Mouse (Mus musculus) midbrain, embryonic 15.5 days (tissue): ENCODE measurements around the gene Gm45711. TPM values are rescaled to one million over a fixed set of nuclear protein-coding genes. Genes with fewer than 3 reads are reported as not detected.

ENCODE experiments used
- ATAC-seq: fragments of 200-750 bp; cut with Nextera tagmentation; replicated peaks from 2 replicates; pipeline ENCODE4 v1.8.0; 2017; ENCODE audit warnings: moderate TSS enrichment
- H3K27ac ChIP-seq: fragments of 300-500 bp; sonication (generic); 2 replicates; pipeline ENCODE4 v1.5.1; 2015; ENCODE audit warnings: mild to moderate bottlenecking, inconsistent platforms
- H3K27me3 ChIP-seq: fragments of 300-500 bp; sonication (generic); replicated peaks from 2 replicates; pipeline ENCODE4 v1.6.1; 2015; ENCODE audit warnings: inconsistent platforms
- H3K36me3 ChIP-seq: fragments of 300-500 bp; sonication (generic); replicated peaks from 2 replicates; pipeline ENCODE4 v1.6.1; 2015; ENCODE audit warnings: inconsistent platforms
- H3K4me1 ChIP-seq: fragments of 300-500 bp; sonication (generic); 2 replicates; pipeline ENCODE4 v1.6.1; 2015; ENCODE audit warnings: inconsistent platforms
- H3K4me2 ChIP-seq: fragments of 300-500 bp; sonication (generic); 2 replicates; pipeline ENCODE4 v1.6.1; 2015; ENCODE audit warnings: inconsistent platforms, mild to moderate bottlenecking, moderate library complexity
- H3K4me3 ChIP-seq: fragments of 300-500 bp; sonication (generic); 2 replicates; pipeline ENCODE4 v1.5.1; 2015; ENCODE audit warnings: mild to moderate bottlenecking, inconsistent platforms
- H3K9ac ChIP-seq: fragments of 300-500 bp; sonication (generic); 2 replicates; pipeline ENCODE4 v1.6.1; 2015; ENCODE audit warnings: mild to moderate bottlenecking, inconsistent platforms
- H3K9me3 ChIP-seq: fragments of 300-500 bp; sonication (generic); 2 replicates; pipeline ENCODE4 v1.6.1; 2016; ENCODE audit warnings: inconsistent platforms
- WGBS: fragments of 180-500 bp; shearing (Covaris S2); methylation state at CpG from one replicate; pipeline ENCODE4 v1.1.7; 2015; ENCODE audit warnings: mixed read lengths; 5-methylcytosine and 5-hydroxymethylcytosine counted together
- polyA plus RNA-seq: library from polyadenylated mRNA; unstranded; fragments of >200 nt; fragmentation: Nextera tagmentation; extraction: Ambion mirVana; gene quantifications from 2 replicates; pipeline ENCODE4 v1.2.1, GENCODE M21; 2015

Gene Gm45711
- polyA plus RNA-seq, 1 experiment from 2014 or later = not detected

DNA sequence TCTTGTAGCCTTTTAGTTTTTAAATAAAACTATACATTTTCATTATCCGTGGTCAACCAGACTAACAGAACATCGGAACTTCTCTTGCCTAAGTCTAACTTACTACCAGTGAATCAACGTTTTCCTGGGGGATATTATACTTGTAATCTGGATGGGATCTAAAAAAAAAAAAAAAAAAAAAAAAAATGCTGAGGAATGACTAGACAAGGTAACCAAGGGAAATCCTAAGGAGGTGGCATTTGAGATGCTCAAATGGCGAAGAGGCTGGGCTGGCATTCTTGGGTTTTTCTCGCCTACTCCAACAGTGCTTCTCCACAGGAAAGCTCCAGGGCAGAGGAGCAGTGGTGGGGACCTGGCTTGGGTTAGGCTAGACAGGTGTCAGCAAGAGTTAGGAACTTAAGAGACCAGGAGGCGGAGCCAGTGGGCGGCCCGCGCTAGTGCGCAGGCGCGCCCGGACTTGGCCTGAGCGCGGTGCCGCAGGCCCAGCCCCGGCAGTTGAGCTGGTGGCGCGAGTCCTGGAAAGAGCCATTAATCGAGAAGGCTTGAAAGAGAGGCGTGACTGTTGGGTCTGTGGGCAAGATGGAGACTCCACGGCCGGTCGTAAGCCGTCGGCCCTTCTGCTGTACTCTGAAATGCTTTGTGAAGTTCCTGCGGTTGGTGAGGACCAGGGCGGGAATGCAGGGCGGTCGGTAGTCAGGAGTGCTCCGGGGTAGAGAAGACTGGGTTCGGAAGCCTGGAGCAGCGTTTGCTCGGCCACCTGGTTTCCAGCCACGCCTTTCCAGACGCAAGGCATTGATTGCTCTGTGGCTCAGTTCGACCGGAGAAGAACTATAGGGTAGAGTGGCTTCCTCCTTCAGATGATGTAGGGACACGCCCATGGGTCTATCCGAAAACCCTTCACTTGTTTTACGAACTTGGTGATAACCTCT, 59.2 kb downstream of the Gm45711 start, which contains the start of gene Cklf:
Gene Cklf, plus strand, starts transcription at position 423 of the 929 bp plus-strand sequence.
- 4% methylated on average over 41 of the region's 41 CpGs for WGBS
- ATAC-seq = peak; percentile 86
- H3K4me3 ChIP-seq = peak within 1 kb of the TSS; percentile 72

DNA sequence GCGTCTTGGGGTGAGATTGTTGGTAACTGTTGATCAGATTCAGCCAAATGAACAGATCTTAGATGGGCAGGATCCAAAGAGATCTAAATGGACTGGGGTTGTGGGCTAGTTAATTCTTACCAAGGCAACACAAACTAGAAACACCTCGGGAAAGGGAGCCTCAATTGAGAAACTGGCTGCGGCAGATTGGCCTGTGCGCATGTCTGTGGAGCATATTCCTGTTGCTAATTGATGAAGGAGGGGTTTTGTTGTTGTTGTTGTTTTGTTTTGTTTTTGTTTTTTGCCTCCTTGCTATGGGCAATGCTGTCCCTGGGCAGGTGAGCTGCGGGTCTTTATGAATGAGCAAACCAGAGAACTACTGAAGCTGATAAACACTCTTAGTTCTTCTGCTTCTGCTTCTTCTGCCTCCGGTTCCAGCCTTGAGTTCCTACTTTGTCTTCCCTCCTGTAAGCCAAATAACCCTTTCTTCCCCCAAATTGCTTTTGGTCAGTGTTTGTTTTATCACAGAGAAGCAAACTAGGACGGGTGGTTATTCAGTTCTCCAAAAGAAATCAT, 60.4 kb downstream of the Gm45711 start:
- whole genome bisulfite sequencing = 85% methylated on average over 7 of the region's 7 CpGs
- Histone ChIP-seq H3K4me3 (no peak overlapping the region), H3K27me3 (no peaks in the 10 kb centered on the region), H3K4me2 (no peak overlapping the region), H3K36me3 (0 out of 2 replicates have a peak, but pooled peaks cover 5% of the 10 kb centered on the region), H3K9me3 (no peaks in the 10 kb centered on the region), H3K4me1 (peaks cover 24% of the 10 kb centered on the region), H3K27ac (no peak overlapping the region), H3K9ac (no peak overlapping the region)
- ATAC-seq = no peak

More for the DNA sequence above, 59.2 kb downstream of the Gm45711 start, which contains the start of gene Cklf:
- Histone ChIP-seq H3K4me2 (peak within 1 kb of the TSS; percentile 81), H3K27ac (peak within 1 kb of the TSS; percentile 57), H3K27me3 (no peaks in the 10 kb centered on the region), H3K36me3 (0 out of 2 replicates have a peak, but pooled peaks cover 2% of the 10 kb centered on the region), H3K9me3 (no peaks in the 10 kb centered on the region), H3K4me1 (peaks cover 24% of the 10 kb centered on the region), H3K9ac (peak within 1 kb of the TSS; percentile 57)

- WGBS = 1% methylated on average over 28 of the region's 28 CpGs
- peak; percentile 93 for ATAC-seq
- H3K27ac ChIP-seq = 0 out of 2 replicates have a peak within 1 kb of the TSS, but pooled peaks have one; percentile 62
Observed at GRCm38 (mm10) chr8:104248276-104248675, 61.6 kb downstream of the Gm45711 start, which contains the start of gene Tk2. Tk2 (minus strand) TSS chr8:104248558.

GRCm38 (mm10) chr8:104247908-104248275, 62.0 kb downstream of the Gm45711 start:
- peak overlapping the region; percentile 73 for H3K4me3 ChIP-seq
- 0 out of 2 replicates have a peak overlapping the region, but pooled peaks have one; percentile 62 for H3K27ac ChIP-seq
- H3K4me1 ChIP-seq = peaks cover 24% of the 10 kb centered on the region
- WGBS = 5% methylated on average over 11 of the region's 11 CpGs
- no peaks in the 10 kb centered on the region for H3K27me3 ChIP-seq
- H3K9me3 ChIP-seq = no peaks in the 10 kb centered on the region
- peak; percentile 34 for ATAC-seq
- peak overlapping the region; percentile 74 for H3K4me2 ChIP-seq
- H3K9ac ChIP-seq = peak overlapping the region; percentile 82
- peaks cover 5% of the 10 kb centered on the region for H3K36me3 ChIP-seq

More at GRCm38 (mm10) chr8:104248276-104248675, 61.6 kb downstream of the Gm45711 start, which contains the start of gene Tk2:
- H3K9ac ChIP-seq = peak within 1 kb of the TSS; percentile 82
- H3K9me3 ChIP-seq = no peaks in the 10 kb centered on the region
- peak within 1 kb of the TSS; percentile 74 for H3K4me2 ChIP-seq
- peak within 1 kb of the TSS; percentile 73 for H3K4me3 ChIP-seq
- peaks cover 5% of the 10 kb centered on the region; the same call in 1 of the 2 replicates for H3K36me3 ChIP-seq
- peaks cover 24% of the 10 kb centered on the region for H3K4me1 ChIP-seq
- no peaks in the 10 kb centered on the region for H3K27me3 ChIP-seq

- Histone ChIP-seq H3K4me1 (peaks cover 24% of the 10 kb centered on the region), H3K36me3 (peaks cover 5% of the 10 kb centered on the region), H3K4me2 (peak overlapping the region; percentile 74), H3K4me3 (peak overlapping the region; percentile 73), H3K27me3 (no peaks in the 10 kb centered on the region), H3K9me3 (no peaks in the 10 kb centered on the region), H3K27ac (no peak overlapping the region), H3K9ac (peak overlapping the region; percentile 82)
- no peak for ATAC-seq
- WGBS = 73% methylated on average over 22 of the region's 22 CpGs
Observed at GRCm38 (mm10) chr8:104247054-104247907, 62.6 kb downstream of the Gm45711 start.

DNA sequence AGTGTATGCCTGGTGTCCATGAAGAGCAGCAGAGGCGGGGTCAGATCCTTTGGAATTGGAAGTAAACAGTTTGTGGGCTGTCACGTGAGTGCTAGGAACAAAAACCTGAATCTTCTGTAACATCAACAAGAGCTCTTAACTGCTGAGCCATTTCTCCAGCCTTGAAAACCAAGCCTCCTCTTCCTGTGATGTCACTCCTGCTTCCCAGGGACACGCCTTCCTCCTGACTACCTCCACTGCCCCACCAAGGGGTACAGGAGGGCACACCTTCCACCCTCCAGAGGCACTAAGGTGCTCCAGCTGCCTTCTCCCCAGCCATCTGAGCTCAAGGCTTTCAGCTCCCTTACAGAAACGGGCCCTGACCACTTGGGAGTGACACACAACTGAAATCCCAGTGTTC, 63.3 kb downstream of the Gm45711 start:
- 93% methylated on average over 4 of the region's 4 CpGs for WGBS

DNA sequence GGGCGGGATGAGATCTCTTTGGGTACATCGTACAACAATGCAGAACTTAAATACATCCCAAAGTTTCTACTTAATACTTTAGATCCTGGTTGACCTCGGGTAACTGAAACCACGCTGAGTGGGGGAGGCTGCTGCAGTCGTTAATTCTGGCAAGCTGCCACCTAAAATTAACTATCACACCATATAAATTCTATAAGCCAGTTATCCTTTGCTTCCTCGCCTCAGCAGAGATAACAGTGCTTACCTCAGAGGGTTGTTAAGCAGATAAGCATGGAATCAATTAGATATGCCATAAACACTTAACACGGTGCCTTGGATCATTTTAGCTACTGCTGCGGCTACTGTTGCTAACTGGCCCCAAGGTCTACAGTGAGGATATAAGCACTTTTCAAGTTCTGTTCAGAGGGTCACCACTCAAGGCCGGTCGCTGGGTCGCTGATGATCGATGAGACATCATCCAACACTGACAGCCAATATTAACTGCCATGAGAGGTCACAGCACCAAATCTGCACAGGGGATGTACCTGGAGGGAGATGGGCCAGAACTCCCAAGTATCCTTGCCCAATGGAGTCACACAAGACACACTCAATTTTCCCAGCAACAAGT, 67.7 kb downstream of the Gm45711 start:
- H3K27me3 ChIP-seq = no peaks in the 10 kb centered on the region
- no peak overlapping the region for H3K9ac ChIP-seq
- H3K4me1 ChIP-seq = peaks cover 6% of the 10 kb centered on the region
- no peak for ATAC-seq
- WGBS = 80% methylated on average over 12 of the region's 12 CpGs
- H3K9me3 ChIP-seq = no peaks in the 10 kb centered on the region
- no peak overlapping the region for H3K27ac ChIP-seq
- no peak overlapping the region for H3K4me3 ChIP-seq
- peaks cover 28% of the 10 kb centered on the region for H3K36me3 ChIP-seq
- no peak overlapping the region for H3K4me2 ChIP-seq

More for the DNA sequence above, 63.3 kb downstream of the Gm45711 start:
- Histone ChIP-seq H3K36me3 (peaks cover 8% of the 10 kb centered on the region), H3K4me3 (no peak overlapping the region), H3K9ac (no peak overlapping the region), H3K27me3 (no peaks in the 10 kb centered on the region), H3K4me1 (peaks cover 21% of the 10 kb centered on the region), H3K27ac (no peak overlapping the region), H3K4me2 (peak overlapping the region; percentile 74; the same call in 1 of the 2 replicates), H3K9me3 (no peaks in the 10 kb centered on the region)
- ATAC-seq = no peak

GRCm38 (mm10) chr8:104239418-104239861, 70.4 kb downstream of the Gm45711 start:
- Histone ChIP-seq H3K4me1 (no peaks in the 10 kb centered on the region), H3K9me3 (no peaks in the 10 kb centered on the region), H3K27ac (no peak overlapping the region), H3K9ac (no peak overlapping the region), H3K27me3 (no peaks in the 10 kb centered on the region), H3K4me2 (no peak overlapping the region), H3K4me3 (no peak overlapping the region), H3K36me3 (peaks cover 34% of the 10 kb centered on the region)
- ATAC-seq = no peak
- 89% methylated on average over 10 of the region's 10 CpGs for WGBS

DNA sequence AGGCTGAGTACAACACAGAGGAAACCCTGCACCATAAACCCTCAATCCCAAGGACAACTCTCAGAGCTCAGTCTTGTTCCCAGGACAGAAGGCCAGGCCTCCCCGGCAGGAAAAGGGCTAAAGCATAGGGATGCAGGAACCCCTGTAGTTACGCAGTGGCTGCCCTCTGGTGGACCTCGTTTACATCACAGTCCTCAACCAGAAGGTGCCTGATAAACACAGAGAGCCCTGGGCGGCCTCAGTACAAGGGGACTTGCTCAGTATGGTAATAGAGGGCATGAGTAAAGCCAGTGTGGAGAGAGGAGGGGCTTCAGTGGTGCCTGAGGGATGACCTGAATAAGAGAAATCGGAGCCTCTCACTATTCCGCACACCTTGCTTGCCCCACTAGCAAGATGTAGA, 75.3 kb downstream of the Gm45711 start:
- Histone ChIP-seq H3K9me3 (no peaks in the 10 kb centered on the region), H3K27me3 (no peaks in the 10 kb centered on the region), H3K27ac (no peak overlapping the region), H3K4me3 (no peak overlapping the region), H3K36me3 (peaks cover 59% of the 10 kb centered on the region), H3K9ac (no peak overlapping the region), H3K4me1 (no peaks in the 10 kb centered on the region), H3K4me2 (no peak overlapping the region)
- 43% methylated on average over 6 of the region's 6 CpGs for WGBS
- ATAC-seq = no peak; the same call in 1 of the 2 replicates

DNA sequence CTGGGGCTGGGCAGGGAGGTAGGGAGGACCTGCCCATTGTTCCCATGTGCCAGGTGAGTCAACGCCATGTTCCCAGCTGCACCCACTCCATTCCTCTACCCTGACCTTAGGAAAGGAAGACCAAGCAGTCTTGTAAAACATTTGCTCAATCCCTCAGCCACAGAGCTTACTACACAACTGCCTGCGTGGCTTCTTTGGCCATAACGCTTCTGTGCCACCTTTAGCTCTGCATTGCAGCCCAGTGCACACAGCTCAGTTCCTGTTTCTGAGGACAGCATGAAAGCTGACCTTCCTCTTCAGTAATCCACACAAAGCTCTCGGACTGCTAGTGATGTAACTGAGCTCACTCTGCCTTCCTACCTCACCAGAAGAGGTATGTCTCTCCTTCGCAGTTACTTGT, 77.0 kb downstream of the Gm45711 start:
- no peaks in the 10 kb centered on the region for H3K9me3 ChIP-seq
- H3K4me1 ChIP-seq = no peaks in the 10 kb centered on the region
- H3K4me2 ChIP-seq = no peak overlapping the region
- peaks cover 61% of the 10 kb centered on the region for H3K36me3 ChIP-seq
- no peak overlapping the region for H3K9ac ChIP-seq
- H3K4me3 ChIP-seq = no peak overlapping the region
- H3K27ac ChIP-seq = no peak overlapping the region
- 91% methylated on average over 5 of the region's 5 CpGs for WGBS
- no peak for ATAC-seq
- H3K27me3 ChIP-seq = no peaks in the 10 kb centered on the region

GRCm38 (mm10) chr8:104232039-104232438, 77.8 kb downstream of the Gm45711 start:
- H3K27ac ChIP-seq = no peak overlapping the region
- no peak for ATAC-seq
- H3K27me3 ChIP-seq = no peaks in the 10 kb centered on the region
- no peak overlapping the region for H3K4me3 ChIP-seq
- no peaks in the 10 kb centered on the region for H3K4me1 ChIP-seq
- no peak overlapping the region for H3K9ac ChIP-seq
- peaks cover 67% of the 10 kb centered on the region for H3K36me3 ChIP-seq
- no peak overlapping the region for H3K4me2 ChIP-seq
- no peaks in the 10 kb centered on the region for H3K9me3 ChIP-seq
- 95% methylated on average over 4 of the region's 4 CpGs for WGBS
